Mouse (Mus musculus): ENCODE results near the gene Ptgdr.
"Not testable (repeated sequence)": the region's sequence is repeated elsewhere in the genome, so short reads cannot be mapped to it uniquely, and the experiment has no call there.

The Ptgdr gene

DNA sequence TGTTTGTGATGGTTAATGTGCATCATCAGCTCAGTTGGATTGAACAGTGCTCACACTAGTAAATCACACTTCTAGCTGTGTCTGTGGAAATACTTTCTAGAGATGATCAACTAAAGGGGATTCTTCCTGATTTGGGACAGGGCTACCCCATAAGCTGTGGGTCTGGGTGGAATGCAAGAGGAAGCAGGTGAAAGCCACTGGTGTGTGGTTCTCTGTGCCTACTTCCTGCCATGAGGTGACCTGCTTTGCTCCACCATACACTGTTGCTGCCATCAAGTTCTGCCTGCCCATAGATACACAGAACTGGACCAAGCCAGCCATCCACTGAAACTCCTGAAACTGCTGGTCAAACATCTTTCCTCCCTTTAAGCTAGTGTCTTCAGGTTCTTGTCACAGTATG is 46.0 kb downstream of the Ptgdr start:
- DNase-seq (ENCODE audit: low read depth, low spot score) = not testable (repeated sequence)

All from brain, adult 2 months (tissue).